Mouse (Mus musculus) lung, postnatal 0 days (tissue): ENCODE measurements around the gene S100a11. TPM values are rescaled to one million over a fixed set of nuclear protein-coding genes. Genes with fewer than 3 reads are reported as not detected.

ENCODE experiments used
- ATAC-seq: fragments of 200-750 bp; cut with Nextera tagmentation; 2 replicates; pipeline ENCODE4 v1.8.0; 2017; ENCODE audit warnings: moderate library complexity
- DNase-seq: peaks from one replicate; pipeline ENCODE4 v3.0.0-alpha.2; 2016; ENCODE audit warnings: low spot score
- H3K27ac ChIP-seq: fragments of 300-500 bp; sonication (generic); 2 replicates; pipeline ENCODE4 v1.5.1; 2014; ENCODE audit warnings: antibody characterized with exemption, mild to moderate bottlenecking, low read length, mixed read lengths
- H3K27me3 ChIP-seq: fragments of 300-500 bp; sonication (generic); replicated peaks from 2 replicates; pipeline ENCODE4 v1.6.1; 2014; ENCODE audit warnings: low read length, mixed read lengths; ENCODE audit not compliant: insufficient read depth
- H3K36me3 ChIP-seq: fragments of 300-500 bp; sonication (generic); 2 replicates; pipeline ENCODE4 v1.6.1; 2014; ENCODE audit warnings: low read length, mixed read lengths; ENCODE audit not compliant: insufficient read depth
- H3K4me1 ChIP-seq: fragments of 300-500 bp; sonication (generic); 2 replicates; pipeline ENCODE4 v1.6.1; 2014; ENCODE audit warnings: antibody characterized with exemption, low read depth, low read length, mixed read lengths; ENCODE audit not compliant: insufficient read depth
- H3K4me2 ChIP-seq: fragments of 300-500 bp; sonication (generic); replicated peaks from 2 replicates; pipeline ENCODE4 v1.6.1; 2014; ENCODE audit warnings: low read depth, mild to moderate bottlenecking, low read length, moderate library complexity, mixed read lengths
- H3K4me3 ChIP-seq: fragments of 300-500 bp; sonication (generic); 2 replicates; pipeline ENCODE4 v1.5.1; 2014; ENCODE audit warnings: low read depth, low read length
- H3K9ac ChIP-seq: fragments of 300-500 bp; sonication (generic); replicated peaks from 2 replicates; pipeline ENCODE4 v1.6.1; 2014; ENCODE audit warnings: low read depth, mild to moderate bottlenecking
- H3K9me3 ChIP-seq: fragments of 300-500 bp; sonication (generic); 2 replicates; pipeline ENCODE4 v1.6.1; 2016; ENCODE audit warnings: low read length, mixed read lengths
- CTCF ChIP-seq: IDR thresholded peaks from 2 replicates; pipeline ENCODE4 v1.5.1; 2016; ENCODE audit warnings: antibody characterized with exemption, mild to moderate bottlenecking
- EP300 ChIP-seq: IDR thresholded peaks from 2 replicates; pipeline ENCODE4 v1.6.1; 2016; ENCODE audit warnings: antibody characterized with exemption, mild to moderate bottlenecking, control low read depth
- WGBS: fragments of 180-500 bp; shearing (Covaris S2); extraction: QIAGEN DNeasy Blood & Tissue Kit; methylation state at CpG from one replicate; pipeline ENCODE4 v1.1.7; 2014; 5-methylcytosine and 5-hydroxymethylcytosine counted together
- polyA plus RNA-seq: library from polyadenylated mRNA; unstranded; fragments of >200 nt; fragmentation: Nextera tagmentation; extraction: Ambion mirVana; gene quantifications from 2 replicates; pipeline ENCODE4 v1.2.1, GENCODE M21; 2015

The S100a11 gene
- polyA plus RNA-seq, 1 experiment from 2014 or later, result 2,513 TPM

DNA sequence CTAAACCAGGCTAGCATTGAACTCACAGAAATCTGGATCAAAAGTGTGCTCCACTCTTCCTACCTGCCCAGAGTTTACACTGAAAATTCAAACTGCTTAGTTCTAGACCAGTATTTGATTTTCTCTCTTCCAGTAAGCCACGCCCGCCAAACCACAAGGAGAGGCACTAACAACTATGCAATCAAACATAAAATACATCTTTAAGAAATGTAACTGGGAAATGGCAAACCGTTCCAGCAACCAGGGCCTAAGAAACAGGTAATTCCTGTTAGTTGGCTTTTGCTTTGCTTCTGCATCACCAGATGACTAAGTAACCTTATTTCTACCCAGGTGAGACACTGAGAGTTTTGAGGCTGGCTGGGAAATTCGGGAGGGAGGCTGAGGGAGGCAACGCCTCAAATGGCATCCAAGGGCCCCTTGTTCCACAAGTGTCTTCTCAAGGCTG, 13.4 kb upstream of the S100a11 start:
- Histone ChIP-seq H3K36me3 (no peaks in the 10 kb centered on the region), H3K9me3 (no peaks in the 10 kb centered on the region), H3K4me1 (no peaks in the 10 kb centered on the region), H3K9ac (no peak overlapping the region), H3K27me3 (no peaks in the 10 kb centered on the region), H3K4me3 (no peak overlapping the region), H3K4me2 (peak overlapping the region; percentile 38; the same call in 1 of the 2 replicates), H3K27ac (peak overlapping the region; percentile 66)
- DNase-seq (peak; percentile 90), ATAC-seq (peak; percentile 82)
- 48% methylated on average over 5 of the region's 5 CpGs for WGBS
- peak; percentile 87 for TF ChIP-seq EP300
- no peak for TF ChIP-seq CTCF

DNA sequence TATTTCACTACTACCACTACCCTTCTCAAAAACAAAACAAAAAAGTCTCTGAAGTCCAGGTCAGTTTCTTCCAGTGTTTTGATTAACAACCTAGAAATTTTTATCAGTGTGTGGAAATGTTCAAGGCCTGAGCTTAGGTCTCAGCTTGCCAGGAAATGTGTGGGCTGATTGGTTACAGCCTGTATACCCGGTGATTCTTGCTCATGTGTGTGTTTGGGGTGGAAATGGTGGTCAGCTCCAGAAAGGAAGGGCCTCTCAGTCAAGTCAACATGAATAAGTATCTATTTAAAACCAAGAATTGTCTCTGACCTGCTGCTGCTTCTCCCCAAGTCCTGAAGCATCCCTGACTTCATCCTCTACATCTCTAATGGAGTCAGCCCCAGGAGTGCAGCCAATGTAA, 11.0 kb upstream of the S100a11 start:
- H3K27me3 ChIP-seq, result no peaks in the 10 kb centered on the region
- no peak overlapping the region for H3K27ac ChIP-seq
- no peaks in the 10 kb centered on the region for H3K9me3 ChIP-seq
- TF ChIP-seq EP300 (no peak), CTCF (no peak)
- ATAC-seq (no peak), DNase-seq (no peak)
- H3K4me3 ChIP-seq, result no peak overlapping the region
- no peak overlapping the region for H3K4me2 ChIP-seq
- no peaks in the 10 kb centered on the region for H3K36me3 ChIP-seq
- no peaks in the 10 kb centered on the region for H3K4me1 ChIP-seq
- 22% methylated on average over 1 of the region's 1 CpGs for whole genome bisulfite sequencing
- no peak overlapping the region for H3K9ac ChIP-seq

DNA sequence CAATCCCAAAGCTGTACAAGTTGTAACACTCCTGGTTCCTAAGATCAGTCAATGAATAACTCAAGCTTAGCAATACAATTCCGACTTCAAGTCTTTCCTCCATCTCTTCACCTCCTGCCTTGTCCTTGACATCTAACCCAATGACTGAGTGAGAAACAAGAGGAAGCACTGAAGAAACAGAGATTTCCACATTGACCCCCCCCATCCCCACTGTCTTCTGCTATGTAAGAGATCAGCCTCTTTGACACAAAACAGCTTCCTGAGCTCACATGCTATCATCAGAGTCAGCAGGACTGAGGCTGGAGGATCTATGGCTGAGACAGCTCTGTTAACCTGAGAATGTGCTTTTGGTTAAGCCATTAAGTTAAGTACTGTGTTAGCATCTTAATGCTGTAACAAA, 9.3 kb upstream of the S100a11 start:
- Histone ChIP-seq H3K4me1 (no peaks in the 10 kb centered on the region), H3K9ac (no peak overlapping the region), H3K4me2 (no peak overlapping the region), H3K9me3 (no peaks in the 10 kb centered on the region), H3K4me3 (no peak overlapping the region), H3K36me3 (no peaks in the 10 kb centered on the region), H3K27ac (no peak overlapping the region), H3K27me3 (no peaks in the 10 kb centered on the region)
- DNase-seq (peak; percentile 13), ATAC-seq (no peak)
- WGBS, result 55% methylated on average over 1 of the region's 1 CpGs
- no peak for TF ChIP-seq CTCF
- TF ChIP-seq EP300, result no peak

DNA sequence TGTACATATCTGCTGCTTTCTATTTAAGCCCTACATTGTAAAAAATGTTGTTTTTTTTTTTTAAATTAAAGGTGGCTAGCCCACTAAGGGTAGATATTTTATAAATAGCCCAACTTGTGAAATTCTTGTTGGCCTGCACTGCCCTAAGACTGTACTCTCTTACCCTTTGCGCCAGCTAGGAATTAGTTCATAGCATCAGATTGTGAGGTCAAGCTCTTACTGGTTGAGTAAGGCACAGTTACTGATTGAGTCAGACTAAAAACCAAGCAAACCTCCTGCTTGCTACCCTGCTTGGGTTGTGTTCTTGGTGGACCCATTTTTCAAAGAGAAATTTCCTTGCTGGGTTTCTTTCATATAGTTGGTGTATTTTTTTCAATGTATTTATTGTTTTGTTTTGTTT, 8.5 kb upstream of the S100a11 start:
- no peak overlapping the region for H3K27ac ChIP-seq
- no peak overlapping the region for H3K9ac ChIP-seq
- H3K4me3 ChIP-seq, result no peak overlapping the region
- H3K27me3 ChIP-seq, result no peaks in the 10 kb centered on the region
- H3K36me3 ChIP-seq, result no peaks in the 10 kb centered on the region
- no peaks in the 10 kb centered on the region for H3K4me1 ChIP-seq
- H3K4me2 ChIP-seq, result no peak overlapping the region
- H3K9me3 ChIP-seq, result no peaks in the 10 kb centered on the region
- DNase-seq (no peak), ATAC-seq (no peak)
- TF ChIP-seq EP300, result no peak
- no peak for TF ChIP-seq CTCF
- 97% methylated on average over 1 of the region's 1 CpGs for WGBS

DNA sequence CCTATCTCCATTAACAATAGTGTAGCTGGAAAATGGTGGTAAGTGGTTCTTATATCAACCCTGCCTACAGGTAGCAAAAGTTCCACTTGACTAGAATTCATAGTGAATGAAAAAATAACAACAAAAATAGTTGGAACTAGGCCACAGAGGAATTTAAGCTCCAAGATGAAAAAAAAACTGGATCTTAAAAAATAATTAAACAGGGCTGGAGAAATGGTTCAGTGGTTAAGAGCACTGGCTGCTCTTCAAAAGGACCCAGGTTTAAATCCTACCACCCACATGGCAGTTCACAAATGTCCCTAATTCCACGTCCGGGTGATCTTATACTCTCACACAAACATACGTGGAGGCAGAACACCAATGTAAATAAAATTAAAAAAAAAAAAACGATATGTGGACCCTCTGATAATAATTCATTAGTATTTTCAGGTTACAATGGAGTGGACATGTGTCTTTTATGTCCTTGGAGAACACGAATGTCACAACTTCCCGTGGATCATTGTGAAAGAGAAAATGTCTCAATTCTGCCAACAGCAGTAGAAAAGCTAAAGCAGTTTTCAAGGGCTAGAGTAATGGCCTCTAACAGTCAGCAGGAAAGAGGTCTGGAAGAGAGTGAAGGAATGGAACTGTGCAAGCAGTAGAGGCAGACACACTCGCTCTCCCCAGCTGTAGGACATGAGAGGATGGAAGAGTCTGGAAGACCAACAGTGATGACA, 7.7 kb upstream of the S100a11 start:
- Histone ChIP-seq H3K36me3 (no peaks in the 10 kb centered on the region), H3K27ac (no peak overlapping the region), H3K4me1 (no peaks in the 10 kb centered on the region), H3K4me3 (no peak overlapping the region), H3K27me3 (no peaks in the 10 kb centered on the region), H3K4me2 (no peak overlapping the region), H3K9me3 (no peaks in the 10 kb centered on the region), H3K9ac (no peak overlapping the region)
- peak; percentile 24 for DNase-seq
- no peak for TF ChIP-seq CTCF
- TF ChIP-seq EP300, result no peak
- WGBS, result 71% methylated on average over 7 of the region's 7 CpGs
- no peak for ATAC-seq

DNA sequence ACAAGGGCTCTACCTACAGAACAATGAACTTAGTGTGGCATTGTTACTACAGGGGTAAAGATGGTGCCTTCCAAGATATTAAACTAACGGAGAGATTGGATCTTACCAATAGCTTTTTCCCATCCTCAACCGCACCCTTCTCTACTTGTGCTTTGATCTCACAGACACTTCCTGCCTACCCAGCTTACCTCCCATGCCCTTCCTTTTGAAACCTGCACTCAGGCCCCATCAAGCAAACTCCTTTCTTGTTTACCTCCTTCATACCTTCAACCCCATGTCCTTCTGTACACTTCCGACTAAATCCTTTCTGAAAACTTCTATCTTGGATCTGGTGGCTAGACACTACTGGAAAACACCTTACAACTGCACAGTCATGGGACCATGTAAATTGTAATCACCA, 5.7 kb upstream of the S100a11 start:
- H3K27me3 ChIP-seq, result no peaks in the 10 kb centered on the region
- WGBS, result 85% methylated on average over 3 of the region's 3 CpGs
- H3K9me3 ChIP-seq, result no peaks in the 10 kb centered on the region
- TF ChIP-seq CTCF (no peak), EP300 (no peak)
- H3K9ac ChIP-seq, result no peak overlapping the region
- H3K4me1 ChIP-seq, result no peaks in the 10 kb centered on the region
- no peaks in the 10 kb centered on the region for H3K36me3 ChIP-seq
- DNase-seq, result no peak
- no peak overlapping the region for H3K4me3 ChIP-seq
- H3K4me2 ChIP-seq, result no peak overlapping the region
- no peak for ATAC-seq
- H3K27ac ChIP-seq, result no peak overlapping the region

DNA sequence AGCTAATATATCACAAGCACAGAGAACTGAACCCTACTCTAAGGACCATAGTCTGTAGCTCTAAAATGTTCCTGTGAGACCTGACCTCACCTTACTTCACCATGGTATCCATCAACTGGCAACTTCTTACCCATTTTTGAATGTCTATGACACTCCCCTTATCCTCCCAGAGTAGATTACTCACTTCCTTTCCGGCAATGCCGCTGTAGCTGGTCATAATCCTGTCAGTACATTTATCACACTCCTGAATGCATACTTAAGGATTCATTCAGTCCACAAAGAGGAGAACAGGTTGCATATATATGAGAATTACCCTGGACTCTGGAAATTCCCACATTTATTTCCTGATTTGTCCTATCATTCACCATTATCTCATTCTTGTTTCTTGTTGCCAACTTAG, 2.9 kb upstream of the S100a11 start:
- H3K4me2 ChIP-seq, result no peak overlapping the region
- no peaks in the 10 kb centered on the region for H3K27me3 ChIP-seq
- H3K9me3 ChIP-seq, result no peaks in the 10 kb centered on the region
- peaks cover 9% of the 10 kb centered on the region for H3K4me1 ChIP-seq
- H3K27ac ChIP-seq, result no peak overlapping the region
- TF ChIP-seq EP300 (no peak), CTCF (no peak)
- WGBS, result 44% methylated on average over 2 of the region's 2 CpGs
- no peak overlapping the region for H3K9ac ChIP-seq
- H3K4me3 ChIP-seq, result no peak overlapping the region
- H3K36me3 ChIP-seq, result no peaks in the 10 kb centered on the region
- DNase-seq (no peak), ATAC-seq (no peak)
